Mouse (Mus musculus) thymus, postnatal 0 days (tissue): ENCODE measurements around the gene Siah2. TPM values are rescaled to one million over a fixed set of nuclear protein-coding genes. Genes with fewer than 3 reads are reported as not detected.

Experiments
- DNase-seq: peaks from one replicate; pipeline ENCODE4 v3.0.0-alpha.2; 2015; ENCODE audit warnings: low spot score
- polyA plus RNA-seq: library from polyadenylated mRNA; unstranded; fragments of >200 nt; fragmentation: Nextera tagmentation; extraction: Ambion mirVana; gene quantifications from 2 replicates; pipeline ENCODE4 v1.2.1, GENCODE M21; 2015

Gene Siah2
- polyA plus RNA-seq, 1 experiment from 2014 or later: 4.3 TPM

DNA sequence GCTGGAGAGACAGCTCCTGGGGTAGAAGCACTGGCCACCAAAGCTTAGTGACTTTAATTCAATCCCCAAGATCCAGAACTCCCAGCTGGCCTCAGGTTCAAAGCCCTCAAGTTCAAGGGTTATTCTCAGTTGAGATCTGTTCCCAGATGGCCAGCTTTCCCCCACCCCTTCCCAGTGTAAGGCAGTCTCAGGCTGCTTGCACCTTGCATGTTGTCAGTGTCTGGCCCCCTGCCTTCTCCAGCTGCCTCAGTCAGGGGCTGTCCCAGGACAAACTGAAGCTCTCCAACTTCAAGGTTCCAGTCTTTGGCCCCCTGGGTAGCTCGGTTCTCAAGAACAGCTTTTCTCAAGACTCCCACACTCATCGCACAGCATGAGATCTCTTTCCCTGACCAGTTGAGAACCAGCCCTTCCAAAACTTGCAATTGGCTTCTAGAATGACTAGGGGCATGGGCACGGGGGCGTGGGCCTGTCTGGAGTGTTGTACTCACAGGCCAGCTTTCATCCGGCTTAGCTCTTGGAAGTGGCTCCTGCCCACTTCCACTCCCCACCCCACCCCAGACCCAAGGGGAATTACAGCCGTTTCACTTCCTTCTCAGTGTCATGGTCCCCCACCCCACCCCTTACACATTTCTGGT is 20.5 kb downstream of the Siah2 start:
- no peak for DNase-seq

DNA sequence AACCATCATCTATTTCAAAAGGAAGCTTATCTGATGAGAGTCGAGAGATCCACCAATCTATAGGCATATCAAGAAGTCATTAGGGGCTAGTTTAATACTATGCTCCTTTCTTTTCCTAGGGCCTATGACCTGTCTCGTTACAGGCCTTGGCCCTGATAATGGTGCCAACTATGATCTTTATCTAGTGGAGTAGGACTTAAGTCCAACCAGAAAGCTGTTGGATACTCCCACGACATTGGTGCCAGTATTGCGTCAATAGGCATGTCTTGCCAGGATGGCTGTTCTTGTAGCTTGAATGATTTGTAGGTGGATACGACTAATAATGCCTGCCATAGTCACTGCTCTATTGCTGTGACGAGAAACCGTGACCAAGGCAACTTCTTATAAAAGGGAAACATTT is 28.2 kb downstream of the Siah2 start:
- no peak for DNase-seq

DNA sequence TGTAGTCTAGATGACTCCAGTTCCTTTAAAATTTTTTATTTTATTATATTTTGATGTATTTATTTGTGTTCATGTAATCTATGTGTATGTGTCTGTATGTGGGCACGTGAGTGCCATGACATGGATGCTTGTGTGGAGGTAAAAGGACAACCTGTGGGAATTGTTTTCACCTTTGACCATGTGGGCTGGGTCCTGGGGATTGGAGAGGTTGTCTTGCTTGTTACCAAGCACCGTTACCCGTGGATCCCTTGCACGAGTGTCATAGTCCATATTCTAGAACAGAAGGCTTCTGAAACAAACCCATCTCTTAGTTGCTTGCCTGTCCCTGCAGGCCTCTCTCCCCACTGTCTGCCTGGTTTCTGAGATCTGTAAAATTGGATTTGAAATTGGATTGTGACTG is 31.6 kb downstream of the Siah2 start:
- DNase-seq: no peak

DNA sequence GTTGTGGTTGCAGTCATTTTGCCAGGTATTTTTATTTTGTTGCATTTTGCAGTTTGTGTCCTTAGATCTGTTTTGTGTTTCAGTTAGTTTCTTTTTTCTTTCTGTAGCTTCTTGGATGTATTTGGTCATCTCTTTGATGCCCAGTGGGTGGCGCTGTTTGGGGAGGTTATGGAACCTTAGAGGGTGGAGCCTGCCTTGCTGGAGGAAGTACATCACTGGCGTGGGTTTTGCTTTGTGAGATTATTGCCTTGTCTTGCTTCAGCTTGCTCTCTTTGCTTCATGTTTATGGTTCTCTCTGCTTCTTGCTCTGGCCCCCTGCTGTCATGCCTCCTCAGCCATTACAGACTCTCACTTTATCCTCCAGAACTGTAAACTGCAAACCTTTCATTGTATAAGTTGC is 34.8 kb downstream of the Siah2 start:
- peak; percentile 61 for DNase-seq

DNA sequence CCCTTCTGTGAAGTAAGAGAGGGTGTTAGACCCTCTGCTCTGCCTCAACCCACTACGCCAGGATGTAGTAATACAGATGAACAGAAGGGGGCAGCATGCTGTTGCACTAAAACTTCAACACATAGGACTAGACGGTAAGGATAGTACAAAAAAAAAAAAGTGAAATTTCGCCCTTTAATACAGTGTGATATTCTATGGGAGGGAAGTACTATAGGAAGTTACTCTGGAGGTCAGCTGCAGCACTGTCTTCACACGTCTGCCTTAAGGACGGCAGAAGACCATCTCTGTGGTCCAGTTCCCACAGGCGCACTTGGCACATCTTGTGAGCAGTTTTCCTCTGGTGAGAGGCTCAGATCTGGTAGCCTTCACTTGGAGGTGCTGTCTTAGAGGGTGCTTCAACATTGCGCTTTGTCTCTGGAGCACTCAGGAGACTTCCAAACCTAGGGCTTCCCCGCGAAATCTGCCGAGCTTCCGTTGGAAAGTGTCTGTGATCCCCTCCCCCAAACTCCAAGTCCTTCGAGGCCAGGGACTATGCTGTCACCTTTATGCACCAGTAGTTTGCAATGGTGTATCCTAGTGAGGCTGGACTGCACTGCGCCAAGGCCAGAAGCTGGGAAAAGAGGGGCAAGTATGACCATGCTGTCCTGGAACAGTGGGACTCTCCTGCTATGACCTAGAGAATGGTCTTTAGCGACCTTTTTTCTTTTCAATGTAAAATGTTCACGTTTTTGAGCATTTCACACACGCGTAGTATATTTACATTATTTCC is 36.7 kb downstream of the Siah2 start:
- DNase-seq: peak; percentile 65

DNA sequence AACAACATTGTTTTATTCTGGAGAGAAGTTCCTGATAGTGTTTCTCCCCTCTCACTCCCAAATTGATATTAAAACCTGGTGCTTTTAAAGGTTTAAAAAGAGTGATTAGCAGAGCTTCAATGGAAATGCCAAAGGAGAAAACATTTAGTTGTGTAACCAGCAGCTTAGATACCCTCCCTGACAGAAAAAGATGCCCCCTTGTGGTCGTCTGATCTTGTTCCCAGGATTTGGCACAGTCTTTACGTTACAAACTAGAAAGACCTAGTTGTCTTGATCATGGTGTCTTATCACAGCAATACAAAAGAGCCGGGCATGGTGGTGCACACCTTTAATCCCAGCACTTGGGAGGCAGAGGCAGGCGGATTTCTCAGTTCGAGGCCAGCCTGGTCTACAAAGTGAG is 38.3 kb downstream of the Siah2 start:
- DNase-seq: peak; percentile 38

DNA sequence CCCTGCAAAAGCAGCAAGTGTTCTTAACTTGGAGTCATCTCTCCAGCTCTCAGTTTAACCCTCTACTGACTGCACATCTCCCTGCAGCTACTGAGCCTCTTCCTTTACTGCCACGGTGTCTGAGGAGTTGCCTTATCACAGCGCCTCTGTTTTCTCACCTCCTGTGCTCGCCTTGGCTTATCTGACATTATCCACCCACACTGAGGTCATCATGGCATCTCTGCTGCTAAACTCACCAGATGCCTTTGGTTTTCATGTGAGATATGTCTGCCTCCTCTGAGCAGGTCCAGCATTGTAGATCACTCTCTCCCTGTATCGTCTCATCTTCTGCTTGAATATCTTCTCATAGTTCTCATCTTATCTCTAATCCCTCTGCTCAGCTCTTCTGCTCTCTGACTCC is 41.9 kb downstream of the Siah2 start:
- DNase-seq: no peak

DNA sequence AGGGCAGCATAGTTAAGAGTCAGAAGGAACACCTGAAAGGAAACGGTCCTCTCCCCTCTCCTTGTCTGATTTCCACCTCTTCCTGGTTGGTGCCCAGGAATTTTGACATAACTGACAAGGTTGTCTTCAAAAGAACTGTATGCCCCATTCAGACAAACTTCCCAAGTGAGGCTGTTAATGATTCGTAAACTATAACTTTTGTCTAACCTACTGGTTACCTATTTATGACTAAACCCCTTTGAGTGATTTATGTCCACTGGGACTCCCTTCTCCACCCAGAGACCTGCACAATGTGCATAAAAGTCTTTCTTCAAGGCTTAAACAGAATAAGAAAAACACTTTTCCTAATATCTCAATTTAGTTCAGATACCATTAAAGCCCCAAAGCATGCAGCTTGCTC is 45.0 kb downstream of the Siah2 start:
- DNase-seq: no peak

DNA sequence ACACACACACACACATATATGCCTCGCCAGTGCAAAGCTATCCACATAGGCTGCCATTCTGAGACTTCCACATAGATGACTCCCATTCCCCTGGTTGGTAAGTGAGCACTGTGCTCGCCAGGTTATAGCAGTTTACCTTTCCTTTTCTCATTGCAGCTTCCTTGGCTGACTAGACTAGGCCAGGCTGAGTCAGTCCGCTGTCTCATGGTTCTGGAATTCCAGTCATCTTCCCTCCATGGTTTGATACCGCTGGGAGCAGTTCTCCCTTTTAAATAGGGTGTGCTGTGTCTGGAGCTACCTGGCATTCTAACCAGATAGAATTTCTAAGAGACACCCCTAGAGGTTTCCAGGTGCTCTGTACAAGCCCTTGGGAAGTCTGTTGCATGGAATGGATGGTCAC is 46.0 kb downstream of the Siah2 start:
- no peak for DNase-seq

DNA sequence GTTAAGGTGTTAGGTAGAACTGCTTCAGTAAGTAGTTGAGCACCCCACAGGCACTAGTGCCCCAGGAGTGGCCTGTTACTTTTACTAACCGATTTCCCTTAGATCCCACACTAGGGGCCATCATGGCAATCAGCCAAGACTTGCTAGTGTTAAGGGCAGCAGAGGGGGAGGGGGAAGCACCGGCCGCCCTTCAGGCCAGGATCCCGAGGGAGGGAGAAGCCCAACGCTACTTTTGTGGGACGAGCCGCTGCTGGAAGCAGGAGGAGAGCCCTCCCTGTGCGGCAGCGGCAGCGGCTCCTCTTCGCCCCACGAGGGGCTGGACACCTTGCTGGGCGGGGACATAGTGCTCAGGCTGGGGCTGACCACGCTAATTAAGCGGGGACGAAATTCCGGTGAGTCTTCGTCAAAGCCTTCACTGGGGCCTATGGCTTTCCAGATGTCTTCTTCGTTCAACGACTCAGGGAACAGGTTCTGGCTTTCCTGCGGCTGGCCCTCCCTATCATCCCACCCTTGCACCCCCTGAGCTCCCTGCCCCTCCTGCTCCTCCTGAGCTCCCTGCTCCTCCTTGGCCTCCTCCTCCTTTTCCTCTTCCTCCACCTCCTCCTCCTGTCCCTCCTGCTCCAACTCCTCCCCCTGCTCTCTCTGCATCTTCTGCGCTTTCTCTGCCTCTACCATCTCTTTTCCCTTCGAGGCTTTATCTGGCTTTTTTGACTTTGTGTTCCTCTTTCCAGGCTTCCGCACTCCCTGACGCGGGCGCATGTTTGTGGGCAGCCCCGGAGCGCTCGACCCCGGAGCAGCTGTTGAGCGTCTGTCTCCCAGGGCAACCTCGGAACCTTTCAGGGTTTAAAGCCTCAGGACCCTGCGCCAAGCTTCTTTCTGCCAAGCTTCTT is 55.5 kb downstream of the Siah2 start, which contains the start of gene Erich6:
Erich6 (minus strand) TSS at position 802 of the 890 bp plus-strand sequence.
- DNase-seq: no peak

DNA sequence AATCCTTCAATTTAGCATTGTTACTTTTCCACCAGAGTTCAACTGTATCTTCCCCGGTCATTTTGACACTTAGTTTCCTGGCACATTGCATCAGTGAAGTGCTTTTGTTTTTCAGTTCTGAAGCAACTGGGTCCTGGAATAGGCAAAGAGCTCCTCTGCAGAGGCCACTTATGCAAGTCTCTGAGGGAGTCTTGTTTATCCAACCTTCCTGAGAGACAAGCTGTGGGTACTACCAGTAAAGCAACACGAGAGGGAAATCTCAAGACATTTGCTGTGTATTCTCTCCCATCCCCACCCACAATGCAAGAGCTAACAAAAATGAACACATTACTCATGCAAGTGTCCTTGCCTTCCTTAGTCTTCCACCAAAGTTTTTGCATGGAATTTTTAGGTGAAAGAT is 60.5 kb downstream of the Siah2 start:
- no peak for DNase-seq

DNA sequence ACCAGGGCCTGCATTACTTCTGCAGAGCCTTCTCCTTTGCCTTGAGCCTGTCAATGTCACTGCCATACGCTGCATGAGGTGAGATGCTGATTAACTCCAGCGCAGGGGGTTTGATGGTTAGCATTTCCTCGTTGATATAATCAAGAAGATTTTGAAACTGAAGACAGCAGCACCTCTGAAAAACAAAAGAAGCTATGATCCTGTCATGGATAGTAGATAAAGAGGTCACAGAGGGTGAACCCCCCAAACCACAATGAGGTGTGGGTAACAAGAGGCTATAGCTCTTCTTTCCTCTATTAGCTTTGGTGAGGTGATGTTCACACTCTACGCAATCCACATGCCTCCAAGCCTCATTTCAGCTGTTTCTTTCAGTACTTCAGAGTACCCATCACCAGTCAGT is 67.2 kb downstream of the Siah2 start:
- no peak for DNase-seq

Other genes with a start within 250 kb of the Siah2 start
- gene Eif2a, start 166.6 kb downstream of the Siah2 start, polyA plus RNA-seq: 46.6 and 46.7 TPM in 2 replicates
- gene Serp1, start 166.5 kb downstream of the Siah2 start, polyA plus RNA-seq: 129 and 134 TPM in 2 replicates
- gene Selenot, start 115.8 kb downstream of the Siah2 start, polyA plus RNA-seq: 17.8 and 24.8 TPM in 2 replicates
- not detected in 2 replicates for gene Erich6, start 55.2 kb downstream of the Siah2 start, polyA plus RNA-seq
- gene Mindy4b-ps, start 129.9 kb upstream of the Siah2 start, polyA plus RNA-seq: not detected in 2 replicates
- gene Clrn1, start 192.9 kb upstream of the Siah2 start, polyA plus RNA-seq: 2.0 and 2.6 TPM in 2 replicates